Mouse (Mus musculus) stomach, postnatal 0 days (tissue): Measurements from ENCODE around the gene Cdc45. TPM values are rescaled to one million over a fixed set of nuclear protein-coding genes. Genes with fewer than 3 reads are reported as not detected.

Source experiments
- ATAC-seq: fragments of 200-750 bp; cut with Nextera tagmentation; 2 replicates; pipeline ENCODE4 v1.8.0; 2017; ENCODE audit not compliant: low FRiP score, low TSS enrichment
- DNase-seq: peaks from one replicate; pipeline ENCODE4 v3.0.0-alpha.2; 2016; ENCODE audit warnings: low spot score
- H3K27ac ChIP-seq: fragments of 300-500 bp; sonication (generic); replicated peaks from 2 replicates; pipeline ENCODE4 v1.5.1; 2014; ENCODE audit warnings: mild to moderate bottlenecking, control low read depth
- H3K27me3 ChIP-seq: fragments of 300-500 bp; sonication (generic); 2 replicates; pipeline ENCODE4 v1.6.1; 2014; ENCODE audit warnings: low read length; ENCODE audit not compliant: control insufficient read depth, insufficient read depth
- H3K36me3 ChIP-seq: fragments of 300-500 bp; sonication (generic); 2 replicates; pipeline ENCODE4 v1.6.1; 2014; ENCODE audit warnings: low read length, mixed read lengths; ENCODE audit not compliant: control insufficient read depth, insufficient read depth
- H3K4me1 ChIP-seq: fragments of 300-500 bp; sonication (generic); replicated peaks from 2 replicates; pipeline ENCODE4 v1.6.1; 2014; ENCODE audit warnings: antibody characterized with exemption; ENCODE audit not compliant: control insufficient read depth, insufficient read depth
- H3K4me2 ChIP-seq: fragments of 300-500 bp; sonication (generic); replicated peaks from 2 replicates; pipeline ENCODE4 v1.6.1; 2014; ENCODE audit warnings: low read depth, mild to moderate bottlenecking, control low read depth, moderate library complexity
- H3K4me3 ChIP-seq: fragments of 300-500 bp; sonication (generic); 2 replicates; pipeline ENCODE4 v1.5.1; 2014; ENCODE audit warnings: low read depth, low read length, control low read depth
- H3K9ac ChIP-seq: fragments of 300-500 bp; sonication (generic); 2 replicates; pipeline ENCODE4 v1.6.1; 2014; ENCODE audit warnings: mild to moderate bottlenecking, low read length, control low read depth, mixed read lengths
- H3K9me3 ChIP-seq: fragments of 300-500 bp; sonication (generic); 2 replicates; pipeline ENCODE4 v1.6.1; 2016; ENCODE audit warnings: low read length; ENCODE audit not compliant: control insufficient read depth
- CTCF ChIP-seq: IDR thresholded peaks from 2 replicates; pipeline ENCODE4 v1.5.1; 2016; ENCODE audit warnings: antibody characterized with exemption, low read depth, mild to moderate bottlenecking, moderate library complexity
- EP300 ChIP-seq: optimal IDR thresholded peaks from 2 replicates; pipeline ENCODE3; 2016; ENCODE audit warnings: antibody characterized with exemption
- WGBS: fragments of 180-500 bp; shearing (Covaris S2); extraction: QIAGEN DNeasy Blood & Tissue Kit; methylation state at CpG from one replicate; pipeline ENCODE4 v1.1.7; 2014; 5-methylcytosine and 5-hydroxymethylcytosine counted together
- polyA plus RNA-seq: library from polyadenylated mRNA; unstranded; fragments of >200 nt; fragmentation: Nextera tagmentation; extraction: Ambion mirVana; gene quantifications from 2 replicates; pipeline ENCODE4 v1.2.1, GENCODE M21; 2015

The Cdc45 gene
- polyA plus RNA-seq, 1 experiment from 2014 or later, result 10.1 TPM

GRCm38 (mm10) chr16:18785485-18785884 is 26.3 kb downstream of the Cdc45 start:
- Histone ChIP-seq H3K4me3 (no peak overlapping the region), H3K4me2 (no peak overlapping the region), H3K27ac (no peak overlapping the region), H3K9ac (no peak overlapping the region), H3K9me3 (no peaks in the 10 kb centered on the region), H3K4me1 (no peaks in the 10 kb centered on the region), H3K27me3 (no peaks in the 10 kb centered on the region), H3K36me3 (no peaks in the 10 kb centered on the region)
- TF ChIP-seq CTCF, result no peak
- no peak for TF ChIP-seq EP300
- no peak for DNase-seq
- 78% methylated on average over 1 of the region's 1 CpGs for WGBS
- ATAC-seq, result no peak

- no peaks in the 10 kb centered on the region for H3K27me3 ChIP-seq
- no peaks in the 10 kb centered on the region for H3K4me1 ChIP-seq
- no peak overlapping the region for H3K4me3 ChIP-seq
- H3K36me3 ChIP-seq, result no peaks in the 10 kb centered on the region
- 92% methylated on average over 7 of the region's 7 CpGs for WGBS
- H3K9me3 ChIP-seq, result no peaks in the 10 kb centered on the region
- TF ChIP-seq CTCF (no peak), EP300 (no peak)
- H3K9ac ChIP-seq, result no peak overlapping the region
- H3K27ac ChIP-seq, result no peak overlapping the region
- no peak for ATAC-seq
- DNase-seq, result no peak
- no peak overlapping the region for H3K4me2 ChIP-seq
Measured at GRCm38 (mm10) chr16:18785025-18785424, 26.8 kb downstream of the Cdc45 start.

- Histone ChIP-seq H3K4me3 (no peak overlapping the region), H3K27ac (no peak overlapping the region)
- no peak for ATAC-seq
Measured at GRCm38 (mm10) chr16:18781810-18782209, 30.0 kb downstream of the Cdc45 start.

DNA sequence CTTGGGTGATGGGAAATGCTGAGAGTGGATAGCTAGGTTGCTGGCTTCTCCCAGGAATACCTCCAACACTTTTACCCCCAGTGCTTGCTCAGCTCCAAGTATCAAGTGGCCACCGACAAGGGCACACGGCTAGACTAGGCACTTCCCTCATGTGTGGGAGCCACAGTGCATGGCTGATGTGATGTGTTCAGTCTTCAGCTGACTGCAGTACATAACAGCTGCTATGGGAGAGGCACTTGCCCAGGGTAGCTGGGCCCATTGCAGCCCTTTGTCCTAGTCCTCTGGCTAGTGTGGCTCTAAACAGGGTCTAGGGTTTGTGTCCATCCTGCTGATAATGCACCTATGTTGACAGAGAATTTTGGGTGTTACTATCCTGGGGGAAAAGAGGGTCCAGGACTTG is 33.3 kb downstream of the Cdc45 start:
- 0 out of 2 replicates have a peak overlapping the region, but pooled peaks have one; percentile 8 for H3K4me2 ChIP-seq
- H3K4me3 ChIP-seq, result peak overlapping the region; percentile 39; the same call in 1 of the 2 replicates
- ATAC-seq (no peak), DNase-seq (no peak)
- no peaks in the 10 kb centered on the region for H3K36me3 ChIP-seq
- H3K27me3 ChIP-seq, result peaks cover 9% of the 10 kb centered on the region; the same call in 1 of the 2 replicates
- H3K4me1 ChIP-seq, result no peaks in the 10 kb centered on the region
- H3K27ac ChIP-seq, result no peak overlapping the region
- 60% methylated on average over 2 of the region's 2 CpGs for WGBS
- no peak for TF ChIP-seq EP300
- no peak for TF ChIP-seq CTCF
- no peaks in the 10 kb centered on the region for H3K9me3 ChIP-seq
- H3K9ac ChIP-seq, result no peak overlapping the region

More at GRCm38 (mm10) chr16:18781810-18782209, 30.0 kb downstream of the Cdc45 start:
- Histone ChIP-seq H3K9ac (no peak overlapping the region), H3K9me3 (no peaks in the 10 kb centered on the region), H3K4me1 (no peaks in the 10 kb centered on the region), H3K4me2 (no peak overlapping the region), H3K27me3 (peaks cover 6% of the 10 kb centered on the region; the same call in 1 of the 2 replicates), H3K36me3 (no peaks in the 10 kb centered on the region)
- TF ChIP-seq EP300 (no peak), CTCF (no peak)
- no peak for DNase-seq
- 96% methylated on average over 10 of the region's 10 CpGs for WGBS

GRCm38 (mm10) chr16:18777101-18778080 is 34.4 kb downstream of the Cdc45 start:
- Histone ChIP-seq H3K9ac (peak overlapping the region; percentile 51), H3K4me2 (peak overlapping the region; percentile 60), H3K4me1 (no peaks in the 10 kb centered on the region), H3K27me3 (peaks cover 9% of the 10 kb centered on the region; the same call in 1 of the 2 replicates), H3K4me3 (peak overlapping the region; percentile 39), H3K36me3 (no peaks in the 10 kb centered on the region), H3K27ac (peak overlapping the region; percentile 35; the same call in 1 of the 2 replicates), H3K9me3 (no peaks in the 10 kb centered on the region)
- TF ChIP-seq EP300 (no peak), CTCF (no peak)
- 3% methylated on average over 80 of the region's 80 CpGs for WGBS
- DNase-seq, result peak; percentile 26
- ATAC-seq, result peak; percentile 38; the same call in 1 of the 2 replicates
